Mouse (Mus musculus): ENCODE measurements around the gene Olfr126.

Gene Olfr126

DNA sequence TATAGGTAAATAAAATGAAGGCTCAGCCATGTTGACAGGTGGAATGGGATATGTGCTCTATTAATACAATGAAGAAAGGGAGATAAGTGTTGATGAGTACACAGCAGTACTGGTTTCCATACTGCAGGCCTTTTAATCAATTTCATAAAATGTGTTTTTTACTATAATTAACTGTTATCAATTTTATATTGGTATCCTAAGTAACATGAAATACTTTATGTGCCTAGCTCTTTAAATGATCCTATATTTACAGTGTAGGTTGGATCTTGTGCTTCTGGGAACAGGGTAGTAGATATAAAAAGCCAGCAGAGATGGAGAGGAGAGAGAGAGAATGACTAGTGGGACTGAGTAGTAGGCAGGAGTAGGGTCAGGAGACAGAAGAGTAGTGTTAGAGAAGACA is at the start of gene Olfr126:
Gene Olfr126, plus strand, starts transcription at position 301 of the 400 bp plus-strand sequence.
- DNase-seq = no peak

- no peak for DNase-seq
Observed at GRCm38 (mm10) chr17:37799588-37799987, 47.7 kb upstream of the Olfr126 start, which contains the start of gene Olfr124. Gene Olfr124, plus strand, starts transcription at chr17:37799888.

- DNase-seq = no peak
Observed at GRCm38 (mm10) chr17:37832649-37833048, 14.6 kb upstream of the Olfr126 start, which contains the start of gene Olfr125. Gene Olfr125, plus strand, starts transcription at chr17:37832949.

DNA sequence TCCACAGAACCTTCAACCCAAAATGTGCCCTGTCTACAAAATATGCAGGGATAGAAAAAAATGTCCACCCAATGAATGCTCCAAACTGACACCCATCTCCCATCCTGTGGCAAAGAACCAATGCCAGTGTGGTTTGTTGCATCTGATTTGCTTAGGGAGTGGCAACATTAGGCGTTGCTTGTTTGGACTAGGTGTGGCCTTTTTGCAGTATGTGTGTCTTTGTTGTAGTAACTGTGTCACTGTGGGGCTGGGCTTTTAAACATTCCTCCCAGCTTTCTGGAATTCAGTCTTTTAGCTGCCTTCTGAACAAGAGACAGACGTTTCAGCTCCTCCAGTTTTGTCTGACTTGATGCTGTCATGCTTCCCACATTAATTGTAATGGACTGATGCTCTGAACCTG is 16.6 kb downstream of the Olfr126 start:
- no peak for DNase-seq

DNA sequence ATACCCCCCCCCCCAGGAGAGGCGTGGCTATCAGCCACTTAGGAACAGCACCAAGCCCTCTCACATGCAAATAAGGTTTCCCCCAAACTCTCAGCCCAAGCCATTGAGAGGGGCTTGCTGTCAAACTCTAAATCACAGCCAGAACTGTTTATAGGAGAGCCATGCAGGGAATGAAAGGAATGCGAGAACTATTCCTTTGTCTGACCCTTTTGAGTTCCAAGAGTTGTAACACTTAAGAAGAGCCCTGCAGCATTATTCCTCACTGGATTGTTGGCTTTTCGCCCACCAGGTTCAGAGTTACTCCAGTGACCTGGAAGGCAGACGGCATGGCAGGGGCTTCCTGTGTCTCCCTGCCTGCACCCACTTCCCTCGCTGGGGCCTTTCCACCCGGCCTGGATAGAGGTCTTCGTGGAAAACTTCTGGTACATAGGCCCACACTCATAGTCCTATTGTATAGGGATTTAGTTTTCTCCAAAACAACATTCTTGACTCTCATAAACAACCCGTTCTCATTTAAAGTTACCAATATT is 22.5 kb downstream of the Olfr126 start:
- no peak for DNase-seq

- DNase-seq = no peak
Observed at GRCm38 (mm10) chr17:37873830-37874229, 26.5 kb downstream of the Olfr126 start.

DNA sequence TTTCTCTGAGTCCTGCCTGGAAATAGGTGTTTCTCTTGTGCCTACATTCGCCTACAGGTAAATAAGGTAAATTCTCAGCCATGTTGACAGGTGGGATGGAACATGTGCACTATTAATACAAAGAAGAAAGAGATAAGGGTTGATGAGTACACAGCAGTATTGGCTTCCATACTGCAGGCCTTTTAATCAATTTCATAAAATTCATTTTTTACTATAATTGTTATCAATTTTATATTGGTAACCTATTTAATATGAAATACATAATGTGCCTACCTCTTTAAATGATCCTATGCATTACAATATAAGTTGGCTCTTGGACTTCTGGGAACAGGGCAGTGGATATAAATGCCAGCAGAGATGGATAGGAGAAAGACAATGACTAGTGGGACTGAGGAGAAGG is 52.9 kb downstream of the Olfr126 start, which contains the start of gene Olfr127:
Gene Olfr127, plus strand, starts transcription at position 301 of the 400 bp plus-strand sequence.
- DNase-seq = no peak

Measured in spleen, adult 18-20 months (tissue).